Mouse (Mus musculus): ENCODE results near the gene Dennd6b. TPM values are rescaled to one million over a fixed set of nuclear protein-coding genes. Genes with fewer than 3 reads are reported as not detected.

The Dennd6b gene
- polyA plus RNA-seq, 1 experiment from 2014 or later: 86.6 TPM

DNA sequence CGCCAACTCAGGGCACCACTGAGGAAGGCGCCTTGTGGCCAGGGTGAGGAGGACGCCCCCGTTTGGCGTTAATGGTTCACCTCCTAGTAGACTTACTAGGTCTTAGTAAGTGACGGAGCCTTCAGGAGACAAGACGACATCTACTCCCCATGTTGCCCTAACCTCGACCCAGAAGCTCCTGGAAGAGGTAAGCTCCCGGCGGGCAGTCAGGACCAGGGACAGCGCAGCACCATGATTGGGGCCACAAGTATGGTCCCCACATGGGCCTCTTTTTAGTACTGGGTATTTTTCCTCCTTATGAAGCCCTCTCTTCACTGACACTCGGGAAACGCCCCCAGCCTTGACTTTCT lies 46.3 kb downstream of the Dennd6b start:
- Histone ChIP-seq H3K36me3 (ENCODE audit: control insufficient read depth, insufficient read depth, low read length) (peaks cover 5% of the 10 kb centered on the region; the same call in 1 of the 2 replicates), H3K4me1 (ENCODE audit: control insufficient read depth, insufficient read depth, low read depth, low read length) (peaks cover 38% of the 10 kb centered on the region), H3K27me3 (replicated peaks; ENCODE audit: control insufficient read depth, insufficient read depth, low read length) (no peaks in the 10 kb centered on the region), H3K9ac (ENCODE audit: low read depth, low read length) (peak overlapping the region; percentile 93), H3K27ac (ENCODE audit: low read depth, low read length) (peak overlapping the region; percentile 88), H3K4me3 (ENCODE audit: low read length) (peak overlapping the region; percentile 83), H3K9me3 (ENCODE audit: control insufficient read depth, low read length) (no peaks in the 10 kb centered on the region), H3K4me2 (ENCODE audit: low read length) (peak overlapping the region; percentile 90)
- 1% methylated on average over 13 of the region's 13 CpGs for WGBS
- ATAC-seq: no peak

DNA sequence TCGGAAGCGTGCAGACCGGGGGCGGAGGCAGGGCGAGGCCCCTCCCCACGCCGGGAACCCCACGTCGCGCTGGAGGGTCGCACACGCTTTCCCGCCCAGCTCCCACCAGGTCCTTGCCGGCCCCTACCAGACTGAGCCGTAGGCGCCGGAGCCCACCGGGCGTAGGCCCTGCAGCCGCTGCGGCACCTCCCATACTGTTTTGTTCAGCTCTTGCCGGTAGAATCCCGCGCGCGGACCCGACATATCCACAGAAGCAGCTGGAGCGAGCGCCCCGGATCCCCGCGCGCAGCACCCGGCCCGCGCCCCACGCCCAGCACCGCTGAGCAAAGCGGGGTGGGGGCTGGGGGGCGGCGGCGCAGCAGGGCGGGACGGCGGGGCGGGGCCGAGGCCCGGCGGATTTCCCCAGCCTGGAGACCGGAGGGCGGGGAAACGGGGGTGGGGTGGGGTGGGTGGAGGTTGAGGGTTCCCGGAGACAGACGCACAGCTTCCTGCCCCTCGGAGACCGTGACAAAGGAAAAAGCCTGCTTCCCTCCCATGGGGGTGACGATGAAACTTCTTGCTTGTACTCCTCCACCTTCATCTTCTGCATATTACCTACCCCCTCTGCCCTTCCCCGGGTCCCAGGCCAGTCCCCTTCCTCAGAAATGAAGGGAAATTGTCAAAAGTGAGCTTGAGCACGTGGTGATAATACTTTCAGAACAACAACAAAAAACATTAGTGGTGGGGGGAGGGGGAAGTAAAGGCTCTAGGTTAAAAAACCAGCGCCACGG lies 46.8 kb downstream of the Dennd6b start, which contains the start of gene Mapk11:
Gene Mapk11 (minus strand): TSS at position 358 of the 770 bp plus-strand sequence.
- WGBS: 1% methylated on average over 33 of the region's 61 CpGs
- Histone ChIP-seq H3K4me2 (ENCODE audit: low read length) (peak within 1 kb of the TSS; percentile 90), H3K4me1 (ENCODE audit: control insufficient read depth, insufficient read depth, low read depth, low read length) (peaks cover 38% of the 10 kb centered on the region), H3K27me3 (replicated peaks; ENCODE audit: control insufficient read depth, insufficient read depth, low read length) (no peaks in the 10 kb centered on the region), H3K9ac (ENCODE audit: low read depth, low read length) (peak within 1 kb of the TSS; percentile 93), H3K9me3 (ENCODE audit: control insufficient read depth, low read length) (no peaks in the 10 kb centered on the region), H3K4me3 (ENCODE audit: low read length) (peak within 1 kb of the TSS; percentile 83), H3K36me3 (ENCODE audit: control insufficient read depth, insufficient read depth, low read length) (0 out of 2 replicates have a peak, but pooled peaks cover 3% of the 10 kb centered on the region), H3K27ac (ENCODE audit: low read depth, low read length) (peak within 1 kb of the TSS; percentile 88)
- peak; percentile 69 for ATAC-seq

DNA sequence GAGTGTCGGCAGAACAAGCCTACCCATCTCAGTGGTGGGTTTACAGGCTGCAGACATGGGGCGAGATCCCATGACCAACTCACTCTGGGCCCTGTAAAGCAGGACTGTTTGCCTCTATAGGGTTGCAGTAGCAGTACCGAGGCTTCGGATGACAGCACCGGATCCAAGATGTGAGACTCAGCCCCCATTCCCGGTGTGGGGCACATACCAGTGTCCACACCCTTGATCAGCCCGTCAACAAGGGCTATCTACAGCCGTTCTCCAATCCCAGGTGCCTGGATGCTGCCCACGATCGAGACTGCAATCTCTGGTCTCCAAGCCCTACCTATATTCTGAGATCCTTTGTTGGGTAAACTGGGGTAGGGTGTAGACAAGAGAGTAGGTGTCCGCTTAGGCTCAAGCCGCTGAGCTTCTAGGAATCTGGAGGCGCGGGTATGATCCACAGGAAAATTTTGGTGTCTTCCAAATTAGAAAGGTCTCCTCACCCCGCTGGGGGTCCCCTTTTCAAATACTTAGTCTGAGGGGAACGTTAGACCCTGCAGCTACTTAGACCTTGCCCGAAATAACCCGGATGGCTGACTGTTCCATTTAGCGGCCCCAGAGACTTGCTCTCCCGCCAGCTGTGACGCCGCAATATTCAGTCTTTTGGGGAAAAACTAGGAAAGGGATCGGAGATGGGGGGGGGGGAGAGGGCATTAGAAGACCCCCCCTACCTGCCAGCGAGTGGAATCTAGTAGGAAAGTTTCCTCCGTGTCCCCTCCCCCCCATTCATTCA lies 47.6 kb downstream of the Dennd6b start:
- Histone ChIP-seq H3K27me3 (replicated peaks; ENCODE audit: control insufficient read depth, insufficient read depth, low read length) (no peaks in the 10 kb centered on the region), H3K36me3 (ENCODE audit: control insufficient read depth, insufficient read depth, low read length) (peaks cover 3% of the 10 kb centered on the region; the same call in 1 of the 2 replicates), H3K4me1 (ENCODE audit: control insufficient read depth, insufficient read depth, low read depth, low read length) (peaks cover 38% of the 10 kb centered on the region), H3K27ac (ENCODE audit: low read depth, low read length) (peak overlapping the region; percentile 88), H3K4me3 (ENCODE audit: low read length) (peak overlapping the region; percentile 83), H3K9me3 (ENCODE audit: control insufficient read depth, low read length) (no peaks in the 10 kb centered on the region), H3K9ac (ENCODE audit: low read depth, low read length) (peak overlapping the region; percentile 93), H3K4me2 (ENCODE audit: low read length) (peak overlapping the region; percentile 90)
- peak; percentile 4; the same call in 1 of the 2 replicates for ATAC-seq
- 2% methylated on average over 25 of the region's 25 CpGs for WGBS

GRCm38 (mm10) chr15:89147895-89148294 lies 48.4 kb downstream of the Dennd6b start:
- Histone ChIP-seq H3K36me3 (ENCODE audit: control insufficient read depth, insufficient read depth, low read length) (peaks cover 3% of the 10 kb centered on the region), H3K9me3 (ENCODE audit: control insufficient read depth, low read length) (no peaks in the 10 kb centered on the region), H3K4me2 (ENCODE audit: low read length) (peak overlapping the region; percentile 90), H3K9ac (ENCODE audit: low read depth, low read length) (peak overlapping the region; percentile 27; the same call in 1 of the 2 replicates), H3K4me3 (ENCODE audit: low read length) (peak overlapping the region; percentile 83), H3K27me3 (replicated peaks; ENCODE audit: control insufficient read depth, insufficient read depth, low read length) (no peaks in the 10 kb centered on the region), H3K27ac (ENCODE audit: low read depth, low read length) (no peak overlapping the region), H3K4me1 (ENCODE audit: control insufficient read depth, insufficient read depth, low read depth, low read length) (peaks cover 38% of the 10 kb centered on the region)
- 32% methylated on average over 4 of the region's 4 CpGs for WGBS
- no peak for ATAC-seq

DNA sequence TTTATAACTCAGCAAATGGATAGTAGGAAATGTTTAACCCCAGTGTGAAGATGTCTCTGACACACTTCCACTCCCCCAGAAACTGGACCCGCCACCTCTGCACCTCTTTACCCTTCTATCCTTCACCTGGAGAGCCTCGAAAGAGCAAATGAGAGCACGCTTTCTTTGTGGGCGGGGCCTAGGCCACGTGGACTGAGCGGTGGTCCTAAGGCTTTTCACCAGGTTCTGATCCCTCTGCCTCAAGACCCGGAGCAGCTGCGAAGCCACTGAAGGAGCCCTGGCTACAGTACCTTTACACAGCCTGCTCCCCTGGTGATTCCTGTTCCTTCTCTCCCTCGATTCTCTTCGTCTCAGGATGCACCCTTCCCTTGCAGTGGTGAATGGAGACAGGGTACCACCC lies 48.8 kb downstream of the Dennd6b start:
- H3K4me3 ChIP-seq (ENCODE audit: low read length): peak overlapping the region; percentile 83
- no peak for ATAC-seq
- H3K27ac ChIP-seq (ENCODE audit: low read depth, low read length): no peak overlapping the region
- H3K36me3 ChIP-seq (ENCODE audit: control insufficient read depth, insufficient read depth, low read length): peaks cover 3% of the 10 kb centered on the region
- H3K4me2 ChIP-seq (ENCODE audit: low read length): peak overlapping the region; percentile 90
- no peaks in the 10 kb centered on the region for H3K9me3 ChIP-seq (ENCODE audit: control insufficient read depth, low read length)
- H3K27me3 ChIP-seq (replicated peaks; ENCODE audit: control insufficient read depth, insufficient read depth, low read length): no peaks in the 10 kb centered on the region
- H3K9ac ChIP-seq (ENCODE audit: low read depth, low read length): peak overlapping the region; percentile 64
- 20% methylated on average over 10 of the region's 10 CpGs for WGBS
- H3K4me1 ChIP-seq (ENCODE audit: control insufficient read depth, insufficient read depth, low read depth, low read length): peaks cover 37% of the 10 kb centered on the region

DNA sequence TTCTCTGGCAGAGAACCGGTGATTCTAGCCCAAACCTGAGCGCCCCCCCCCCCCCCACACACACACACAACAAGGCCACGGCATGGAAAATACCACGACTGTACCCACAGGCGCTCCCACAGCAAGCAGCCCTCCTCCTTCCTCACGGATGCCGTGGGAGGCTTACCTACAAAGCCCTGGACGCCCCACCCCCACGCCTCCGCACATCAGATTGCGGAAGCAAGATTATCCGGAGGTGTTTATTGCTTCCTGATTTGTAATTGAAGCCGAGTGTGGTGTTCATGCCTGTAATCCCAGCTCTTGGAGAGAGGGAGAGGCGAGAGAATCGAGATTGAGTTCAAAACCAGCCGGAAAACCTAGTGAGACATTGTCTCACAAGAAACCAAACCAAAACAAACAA lies 49.3 kb downstream of the Dennd6b start:
- Histone ChIP-seq H3K4me3 (ENCODE audit: low read length) (peak overlapping the region; percentile 83), H3K36me3 (ENCODE audit: control insufficient read depth, insufficient read depth, low read length) (peaks cover 3% of the 10 kb centered on the region), H3K27ac (ENCODE audit: low read depth, low read length) (peak overlapping the region; percentile 67), H3K4me2 (ENCODE audit: low read length) (peak overlapping the region; percentile 90), H3K4me1 (ENCODE audit: control insufficient read depth, insufficient read depth, low read depth, low read length) (peaks cover 33% of the 10 kb centered on the region), H3K9me3 (ENCODE audit: control insufficient read depth, low read length) (no peaks in the 10 kb centered on the region), H3K9ac (ENCODE audit: low read depth, low read length) (peak overlapping the region; percentile 64), H3K27me3 (replicated peaks; ENCODE audit: control insufficient read depth, insufficient read depth, low read length) (no peaks in the 10 kb centered on the region)
- peak; percentile 2; the same call in 1 of the 2 replicates for ATAC-seq
- 8% methylated on average over 14 of the region's 16 CpGs for WGBS

GRCm38 (mm10) chr15:89146537-89146936 lies 49.8 kb downstream of the Dennd6b start:
- peak overlapping the region; percentile 83 for H3K4me3 ChIP-seq (ENCODE audit: low read length)
- peak overlapping the region; percentile 90 for H3K4me2 ChIP-seq (ENCODE audit: low read length)
- peaks cover 3% of the 10 kb centered on the region for H3K36me3 ChIP-seq (ENCODE audit: control insufficient read depth, insufficient read depth, low read length)
- H3K27me3 ChIP-seq (replicated peaks; ENCODE audit: control insufficient read depth, insufficient read depth, low read length): no peaks in the 10 kb centered on the region
- WGBS: 3% methylated on average over 27 of the region's 27 CpGs
- peak; percentile 51 for ATAC-seq
- peak overlapping the region; percentile 64 for H3K9ac ChIP-seq (ENCODE audit: low read depth, low read length)
- H3K27ac ChIP-seq (ENCODE audit: low read depth, low read length): peak overlapping the region; percentile 67
- no peaks in the 10 kb centered on the region for H3K9me3 ChIP-seq (ENCODE audit: control insufficient read depth, low read length)
- peaks cover 32% of the 10 kb centered on the region for H3K4me1 ChIP-seq (ENCODE audit: control insufficient read depth, insufficient read depth, low read depth, low read length)

- H3K9ac ChIP-seq (ENCODE audit: low read depth, low read length): peak overlapping the region; percentile 64
- no peak; the same call in 1 of the 2 replicates for ATAC-seq
- H3K27me3 ChIP-seq (replicated peaks; ENCODE audit: control insufficient read depth, insufficient read depth, low read length): no peaks in the 10 kb centered on the region
- H3K9me3 ChIP-seq (ENCODE audit: control insufficient read depth, low read length): no peaks in the 10 kb centered on the region
- WGBS: 78% methylated on average over 24 of the region's 24 CpGs
- no peak overlapping the region for H3K27ac ChIP-seq (ENCODE audit: low read depth, low read length)
- peak overlapping the region; percentile 83 for H3K4me3 ChIP-seq (ENCODE audit: low read length)
- peaks cover 3% of the 10 kb centered on the region for H3K36me3 ChIP-seq (ENCODE audit: control insufficient read depth, insufficient read depth, low read length)
- peak overlapping the region; percentile 90 for H3K4me2 ChIP-seq (ENCODE audit: low read length)
- H3K4me1 ChIP-seq (ENCODE audit: control insufficient read depth, insufficient read depth, low read depth, low read length): peaks cover 33% of the 10 kb centered on the region
Observed at GRCm38 (mm10) chr15:89145813-89146350, 50.4 kb downstream of the Dennd6b start.

DNA sequence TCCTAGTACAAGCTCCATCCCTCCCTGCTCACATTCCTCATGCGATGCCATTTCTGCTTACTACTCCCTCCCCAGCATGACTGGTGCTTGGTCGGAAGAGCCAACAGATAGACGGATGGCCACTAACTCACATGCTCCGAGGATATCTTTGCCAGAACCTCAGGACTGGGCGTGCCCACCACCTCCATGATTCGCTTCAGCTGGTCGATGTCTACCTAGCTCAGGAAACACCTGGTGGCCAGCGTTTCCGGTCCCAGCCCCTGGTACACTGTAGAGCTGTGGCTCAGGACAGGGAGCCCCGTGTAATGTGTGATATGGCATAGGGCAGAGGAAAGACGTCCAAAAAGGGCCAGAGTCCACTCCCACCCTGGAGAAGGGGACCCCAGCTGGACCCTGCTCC lies 51.3 kb downstream of the Dennd6b start:
- Histone ChIP-seq H3K27ac (ENCODE audit: low read depth, low read length) (no peak overlapping the region), H3K9ac (ENCODE audit: low read depth, low read length) (no peak overlapping the region), H3K4me1 (ENCODE audit: control insufficient read depth, insufficient read depth, low read depth, low read length) (peaks cover 38% of the 10 kb centered on the region), H3K36me3 (ENCODE audit: control insufficient read depth, insufficient read depth, low read length) (peaks cover 3% of the 10 kb centered on the region), H3K4me3 (ENCODE audit: low read length) (no peak overlapping the region), H3K9me3 (ENCODE audit: control insufficient read depth, low read length) (no peaks in the 10 kb centered on the region), H3K4me2 (ENCODE audit: low read length) (no peak overlapping the region), H3K27me3 (replicated peaks; ENCODE audit: control insufficient read depth, insufficient read depth, low read length) (no peaks in the 10 kb centered on the region; the same call in 1 of the 2 replicates)
- WGBS: 96% methylated on average over 11 of the region's 11 CpGs
- no peak for ATAC-seq
